Mouse (Mus musculus) lung, postnatal 0 days (tissue): ENCODE results near the gene Dna2. TPM values are rescaled to one million over a fixed set of nuclear protein-coding genes. Genes with fewer than 3 reads are reported as not detected.
A peak's percentile ranks its signal among the peaks of the same experiment; 100 is the strongest.

Experiments used
- ATAC-seq: fragments of 200-750 bp; cut with Nextera tagmentation; 2 replicates; pipeline ENCODE4 v1.8.0; 2017; ENCODE audit warnings: moderate library complexity
- DNase-seq: peaks from one replicate; pipeline ENCODE4 v3.0.0-alpha.2; 2016; ENCODE audit warnings: low spot score
- H3K27ac ChIP-seq: fragments of 300-500 bp; sonication (generic); 2 replicates; pipeline ENCODE4 v1.5.1; 2014; ENCODE audit warnings: antibody characterized with exemption, mild to moderate bottlenecking, low read length, mixed read lengths
- H3K27me3 ChIP-seq: fragments of 300-500 bp; sonication (generic); replicated peaks from 2 replicates; pipeline ENCODE4 v1.6.1; 2014; ENCODE audit warnings: low read length, mixed read lengths; ENCODE audit not compliant: insufficient read depth
- H3K36me3 ChIP-seq: fragments of 300-500 bp; sonication (generic); 2 replicates; pipeline ENCODE4 v1.6.1; 2014; ENCODE audit warnings: low read length, mixed read lengths; ENCODE audit not compliant: insufficient read depth
- H3K4me1 ChIP-seq: fragments of 300-500 bp; sonication (generic); 2 replicates; pipeline ENCODE4 v1.6.1; 2014; ENCODE audit warnings: antibody characterized with exemption, low read depth, low read length, mixed read lengths; ENCODE audit not compliant: insufficient read depth
- H3K4me2 ChIP-seq: fragments of 300-500 bp; sonication (generic); replicated peaks from 2 replicates; pipeline ENCODE4 v1.6.1; 2014; ENCODE audit warnings: low read depth, mild to moderate bottlenecking, low read length, moderate library complexity, mixed read lengths
- H3K4me3 ChIP-seq: fragments of 300-500 bp; sonication (generic); 2 replicates; pipeline ENCODE4 v1.5.1; 2014; ENCODE audit warnings: low read depth, low read length
- H3K9ac ChIP-seq: fragments of 300-500 bp; sonication (generic); replicated peaks from 2 replicates; pipeline ENCODE4 v1.6.1; 2014; ENCODE audit warnings: low read depth, mild to moderate bottlenecking
- H3K9me3 ChIP-seq: fragments of 300-500 bp; sonication (generic); 2 replicates; pipeline ENCODE4 v1.6.1; 2016; ENCODE audit warnings: low read length, mixed read lengths
- CTCF ChIP-seq: IDR thresholded peaks from 2 replicates; pipeline ENCODE4 v1.5.1; 2016; ENCODE audit warnings: antibody characterized with exemption, mild to moderate bottlenecking
- EP300 ChIP-seq: IDR thresholded peaks from 2 replicates; pipeline ENCODE4 v1.6.1; 2016; ENCODE audit warnings: antibody characterized with exemption, mild to moderate bottlenecking, control low read depth
- WGBS: fragments of 180-500 bp; shearing (Covaris S2); extraction: QIAGEN DNeasy Blood & Tissue Kit; methylation state at CpG from one replicate; pipeline ENCODE4 v1.1.7; 2014; 5-methylcytosine and 5-hydroxymethylcytosine counted together
- polyA plus RNA-seq: library from polyadenylated mRNA; unstranded; fragments of >200 nt; fragmentation: Nextera tagmentation; extraction: Ambion mirVana; gene quantifications from 2 replicates; pipeline ENCODE4 v1.2.1, GENCODE M21; 2015

The Dna2 gene
- polyA plus RNA-seq, 1 experiment from 2014 or later = 3.5 TPM

DNA sequence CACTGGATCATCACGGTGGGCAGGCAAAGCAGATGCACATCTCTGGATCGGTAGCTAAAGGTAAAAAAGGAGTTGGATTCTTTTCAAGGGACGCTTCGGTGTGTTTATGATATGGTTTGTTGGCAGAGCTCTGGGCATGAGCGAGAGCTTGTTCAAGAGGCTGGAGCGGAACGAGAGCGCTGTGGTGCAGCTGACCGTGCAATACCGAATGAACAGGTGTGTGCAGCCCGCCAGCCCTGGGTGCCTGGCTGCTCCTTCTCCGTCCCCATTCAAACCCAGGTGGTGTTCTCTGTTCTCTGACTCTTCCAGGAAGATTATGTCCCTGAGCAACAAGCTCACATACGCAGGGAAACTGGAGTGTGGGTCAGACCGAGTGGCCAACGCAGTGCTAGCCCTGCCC lies 19.5 kb downstream of the Dna2 start:
- H3K27me3 ChIP-seq = no peaks in the 10 kb centered on the region
- no peaks in the 10 kb centered on the region for H3K4me1 ChIP-seq

DNA sequence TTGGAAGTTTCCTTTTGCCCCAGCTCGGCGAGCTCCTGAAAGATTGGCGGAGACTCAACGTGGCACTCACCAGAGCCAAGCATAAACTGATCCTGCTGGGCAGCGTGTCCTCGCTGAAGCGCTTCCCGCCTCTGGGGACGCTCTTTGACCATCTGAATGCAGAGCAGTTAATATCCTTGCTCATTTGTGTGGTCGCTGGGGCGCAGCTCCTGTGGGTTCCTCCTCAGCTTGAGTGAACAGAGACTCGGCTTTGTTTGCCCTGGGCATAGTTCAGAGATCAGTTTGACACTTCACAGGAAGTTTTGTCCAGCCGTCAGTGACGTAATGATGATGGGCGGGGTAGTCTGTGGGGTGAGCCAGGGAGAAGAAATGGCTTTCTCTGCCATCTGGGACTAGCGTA lies 25.0 kb downstream of the Dna2 start:
- H3K9ac ChIP-seq = no peak overlapping the region
- no peaks in the 10 kb centered on the region for H3K9me3 ChIP-seq
- DNase-seq (no peak), ATAC-seq (no peak)
- no peaks in the 10 kb centered on the region for H3K36me3 ChIP-seq
- H3K4me1 ChIP-seq = no peaks in the 10 kb centered on the region
- H3K27me3 ChIP-seq = no peaks in the 10 kb centered on the region
- no peak overlapping the region for H3K4me3 ChIP-seq
- 73% methylated on average over 16 of the region's 16 CpGs for WGBS
- TF ChIP-seq EP300 = no peak
- TF ChIP-seq CTCF = 0 out of 2 replicates have a peak, but pooled peaks have one; percentile 11
- H3K4me2 ChIP-seq = no peak overlapping the region
- no peak overlapping the region for H3K27ac ChIP-seq

More for the DNA sequence above, 19.5 kb downstream of the Dna2 start:
- TF ChIP-seq CTCF (no peak), EP300 (no peak)
- Histone ChIP-seq H3K36me3 (peaks cover 5% of the 10 kb centered on the region; the same call in 1 of the 2 replicates), H3K4me3 (no peak overlapping the region), H3K9ac (no peak overlapping the region), H3K9me3 (no peaks in the 10 kb centered on the region), H3K27ac (no peak overlapping the region), H3K4me2 (no peak overlapping the region)
- no peak for ATAC-seq
- WGBS = 91% methylated on average over 15 of the region's 15 CpGs
- no peak for DNase-seq

- H3K9me3 ChIP-seq = no peaks in the 10 kb centered on the region
- WGBS = 9% methylated on average over 10 of the region's 10 CpGs
These were observed 32.8 kb downstream of the Dna2 start for GRCm38 (mm10) chr10:62979667-62980038.

GRCm38 (mm10) chr10:62980039-62980954 lies 33.5 kb downstream of the Dna2 start, which contains the start of gene Rufy2:
Gene Rufy2, plus strand, starts transcription at chr10:62980223.
- Histone ChIP-seq H3K27me3 (no peaks in the 10 kb centered on the region), H3K4me2 (peak within 1 kb of the TSS; percentile 82), H3K27ac (peak within 1 kb of the TSS; percentile 47; the same call in 1 of the 2 replicates), H3K4me1 (peaks cover 3% of the 10 kb centered on the region; the same call in 1 of the 2 replicates), H3K9ac (peak within 1 kb of the TSS; percentile 63), H3K4me3 (peak within 1 kb of the TSS; percentile 90), H3K9me3 (no peaks in the 10 kb centered on the region), H3K36me3 (no peaks in the 10 kb centered on the region)
- peak; percentile 94 for ATAC-seq
- no peak for TF ChIP-seq EP300
- peak; percentile 60 for TF ChIP-seq CTCF
- whole genome bisulfite sequencing = under 1% methylated on average over 46 of the region's 77 CpGs
- DNase-seq = peak; percentile 78

More at GRCm38 (mm10) chr10:62979667-62980038, 32.8 kb downstream of the Dna2 start:
- Histone ChIP-seq H3K9ac (no peak overlapping the region), H3K27me3 (no peaks in the 10 kb centered on the region), H3K4me1 (peaks cover 3% of the 10 kb centered on the region; the same call in 1 of the 2 replicates), H3K36me3 (no peaks in the 10 kb centered on the region), H3K27ac (no peak overlapping the region), H3K4me3 (peak overlapping the region; percentile 90), H3K4me2 (peak overlapping the region; percentile 82)
- TF ChIP-seq EP300 (no peak), CTCF (no peak)
- DNase-seq (no peak), ATAC-seq (no peak)

GRCm38 (mm10) chr10:62984072-62984471 lies 37.2 kb downstream of the Dna2 start:
- no peak overlapping the region for H3K27ac ChIP-seq

GRCm38 (mm10) chr10:62984495-62984894 lies 37.7 kb downstream of the Dna2 start:
- ATAC-seq (no peak), DNase-seq (no peak)
- no peak overlapping the region for H3K4me2 ChIP-seq
- no peak overlapping the region for H3K4me3 ChIP-seq
- H3K27me3 ChIP-seq = no peaks in the 10 kb centered on the region
- H3K9me3 ChIP-seq = no peaks in the 10 kb centered on the region
- TF ChIP-seq CTCF (no peak), EP300 (no peak)
- no peak overlapping the region for H3K27ac ChIP-seq
- H3K36me3 ChIP-seq = no peaks in the 10 kb centered on the region
- H3K4me1 ChIP-seq = peaks cover 3% of the 10 kb centered on the region; the same call in 1 of the 2 replicates
- WGBS = 68% methylated on average over 6 of the region's 6 CpGs
- no peak overlapping the region for H3K9ac ChIP-seq

More at GRCm38 (mm10) chr10:62984072-62984471, 37.2 kb downstream of the Dna2 start:
- Histone ChIP-seq H3K4me3 (no peak overlapping the region), H3K4me2 (no peak overlapping the region), H3K36me3 (no peaks in the 10 kb centered on the region), H3K27me3 (no peaks in the 10 kb centered on the region), H3K9ac (no peak overlapping the region), H3K4me1 (peaks cover 3% of the 10 kb centered on the region; the same call in 1 of the 2 replicates), H3K9me3 (no peaks in the 10 kb centered on the region)
- TF ChIP-seq EP300 (no peak), CTCF (no peak)
- no peak for ATAC-seq
- 90% methylated on average over 11 of the region's 11 CpGs for WGBS
- DNase-seq = no peak
